Mouse (Mus musculus): ENCODE measurements around the gene Itsn1. TPM values are rescaled to one million over a fixed set of nuclear protein-coding genes. Genes with fewer than 3 reads are reported as not detected.

The Itsn1 gene
- polyA plus RNA-seq, 1 experiment: 24.3 TPM

- no peak overlapping the region for H3K4me3 ChIP-seq (ENCODE audit: insufficient read depth, poor library complexity, severe bottlenecking)
- H3K27me3 ChIP-seq (ENCODE audit: control insufficient read depth, insufficient read depth, insufficient read length): no peaks in the 10 kb centered on the region
- H3K79me3 ChIP-seq (ENCODE audit: low read depth): no peaks in the 10 kb centered on the region
- no peaks in the 10 kb centered on the region for H3K79me2 ChIP-seq (ENCODE audit: control insufficient read depth, insufficient read depth)
- no peak for TF ChIP-seq USF1 (IDR thresholded peaks at IDR 0.05; ENCODE audit: low read depth)
- no peak for TF ChIP-seq MYOG (IDR thresholded peaks at IDR 0.05; ENCODE audit: control insufficient read depth, extremely low read depth, insufficient read length)
- no peak for TF ChIP-seq MAX (IDR thresholded peaks at IDR 0.05)
- no peaks in the 10 kb centered on the region for H3K36me3 ChIP-seq (ENCODE audit: control insufficient read depth, insufficient read depth)
- H3ac ChIP-seq (ENCODE audit: control insufficient read depth, insufficient read length, low read depth): no peak overlapping the region
Measured at GRCm38 (mm10) chr16:91937281-91937680, 208.2 kb downstream of the Itsn1 start.

DNA sequence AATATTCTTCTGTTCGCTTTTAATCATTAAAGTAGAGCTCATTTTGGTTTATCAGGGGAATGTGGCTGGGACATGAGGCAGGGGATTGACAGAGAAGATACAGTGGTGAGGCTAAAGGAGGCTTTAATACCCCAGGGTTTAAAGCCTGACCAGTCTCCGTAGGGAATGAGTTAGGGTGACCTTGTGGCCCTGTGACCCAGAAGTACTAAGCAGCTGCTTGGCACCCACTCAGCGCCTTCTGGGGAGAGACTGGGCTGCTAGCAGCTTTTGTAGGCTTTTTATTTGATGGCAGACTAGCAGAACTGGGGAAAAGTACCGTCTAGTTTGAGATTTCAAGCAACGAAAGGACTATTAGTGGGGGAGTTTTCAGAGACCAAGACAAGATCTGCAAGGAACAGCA lies 209.1 kb downstream of the Itsn1 start:
- H3K79me2 ChIP-seq (ENCODE audit: control insufficient read depth, insufficient read depth): no peaks in the 10 kb centered on the region
- no peaks in the 10 kb centered on the region for H3K27me3 ChIP-seq (ENCODE audit: control insufficient read depth, insufficient read depth, insufficient read length)
- H3K4me3 ChIP-seq (ENCODE audit: insufficient read depth, poor library complexity, severe bottlenecking): no peak overlapping the region
- H3K79me3 ChIP-seq (ENCODE audit: low read depth): no peaks in the 10 kb centered on the region
- TF ChIP-seq CEBPB (IDR thresholded peaks at IDR 0.05; ENCODE audit: low read depth) (no peak), FOSL1 (IDR thresholded peaks at IDR 0.05; ENCODE audit: insufficient read depth, low read length, poor library complexity, severe bottlenecking) (no peak), USF1 (IDR thresholded peaks at IDR 0.05; ENCODE audit: low read depth) (no peak)
- H3ac ChIP-seq (ENCODE audit: control insufficient read depth, insufficient read length, low read depth): no peak overlapping the region
- no peaks in the 10 kb centered on the region for H3K36me3 ChIP-seq (ENCODE audit: control insufficient read depth, insufficient read depth)

- H3K27me3 ChIP-seq (ENCODE audit: control insufficient read depth, insufficient read depth, insufficient read length): no peaks in the 10 kb centered on the region
- TF ChIP-seq CEBPB (IDR thresholded peaks at IDR 0.05; ENCODE audit: low read depth) (no peak), MYOG (IDR thresholded peaks at IDR 0.05; ENCODE audit: control insufficient read depth, extremely low read depth, insufficient read length) (no peak), MYOD1 (IDR thresholded peaks at IDR 0.05; ENCODE audit: control insufficient read depth, insufficient read length, low read depth) (no peak), USF1 (IDR thresholded peaks at IDR 0.05; ENCODE audit: low read depth) (no peak), CTCF (IDR thresholded peaks at IDR 0.05; ENCODE audit: control insufficient read depth, insufficient read depth, insufficient read length) (no peak), FOSL1 (IDR thresholded peaks at IDR 0.05; ENCODE audit: insufficient read depth, low read length, poor library complexity, severe bottlenecking) (no peak), MAX (IDR thresholded peaks at IDR 0.05) (no peak)
- H3K79me3 ChIP-seq (ENCODE audit: low read depth): no peaks in the 10 kb centered on the region
- H3K36me3 ChIP-seq (ENCODE audit: control insufficient read depth, insufficient read depth): no peaks in the 10 kb centered on the region
- H3K4me3 ChIP-seq (ENCODE audit: insufficient read depth, poor library complexity, severe bottlenecking): no peak overlapping the region
- H3ac ChIP-seq (ENCODE audit: control insufficient read depth, insufficient read length, low read depth): no peak overlapping the region
- no peaks in the 10 kb centered on the region for H3K79me2 ChIP-seq (ENCODE audit: control insufficient read depth, insufficient read depth)
Measured at GRCm38 (mm10) chr16:91940726-91941125, 211.6 kb downstream of the Itsn1 start.

DNA sequence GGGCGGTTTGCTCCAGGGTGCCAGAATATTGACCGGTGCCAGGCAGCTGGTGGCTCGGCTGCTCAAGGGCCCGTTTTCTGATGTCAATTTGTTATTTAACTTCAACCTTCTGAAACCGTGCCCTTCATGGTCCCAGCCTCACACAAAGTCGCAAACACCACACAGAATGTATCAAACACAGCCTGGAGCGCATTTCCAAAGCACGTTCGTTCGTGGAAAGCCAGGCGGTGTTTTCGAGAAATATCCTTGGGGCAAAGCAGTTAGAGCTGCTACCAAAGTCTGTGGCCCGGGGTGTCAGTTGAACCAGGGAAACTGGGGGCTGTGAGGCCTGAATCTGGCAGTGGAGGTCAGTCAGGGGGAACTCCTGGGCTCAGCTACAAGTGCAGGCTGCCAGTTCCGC lies 213.1 kb downstream of the Itsn1 start:
- H3K4me3 ChIP-seq (ENCODE audit: insufficient read depth, poor library complexity, severe bottlenecking): no peak overlapping the region
- no peak overlapping the region for H3ac ChIP-seq (ENCODE audit: control insufficient read depth, insufficient read length, low read depth)
- no peaks in the 10 kb centered on the region for H3K79me2 ChIP-seq (ENCODE audit: control insufficient read depth, insufficient read depth)
- H3K36me3 ChIP-seq (ENCODE audit: control insufficient read depth, insufficient read depth): no peaks in the 10 kb centered on the region
- no peaks in the 10 kb centered on the region for H3K79me3 ChIP-seq (ENCODE audit: low read depth)
- TF ChIP-seq CTCF (IDR thresholded peaks at IDR 0.05; ENCODE audit: control insufficient read depth, insufficient read depth, insufficient read length): no peak
- TF ChIP-seq MAX (IDR thresholded peaks at IDR 0.05): no peak
- TF ChIP-seq MYOG (IDR thresholded peaks at IDR 0.05; ENCODE audit: control insufficient read depth, extremely low read depth, insufficient read length): no peak
- TF ChIP-seq CEBPB (IDR thresholded peaks at IDR 0.05; ENCODE audit: low read depth): no peak
- no peak for TF ChIP-seq FOSL1 (IDR thresholded peaks at IDR 0.05; ENCODE audit: insufficient read depth, low read length, poor library complexity, severe bottlenecking)
- TF ChIP-seq MYOD1 (IDR thresholded peaks at IDR 0.05; ENCODE audit: control insufficient read depth, insufficient read length, low read depth): no peak
- no peak for TF ChIP-seq USF1 (IDR thresholded peaks at IDR 0.05; ENCODE audit: low read depth)
- no peaks in the 10 kb centered on the region for H3K27me3 ChIP-seq (ENCODE audit: control insufficient read depth, insufficient read depth, insufficient read length)

- no peak overlapping the region for H3K4me3 ChIP-seq (ENCODE audit: insufficient read depth, poor library complexity, severe bottlenecking)
- no peaks in the 10 kb centered on the region for H3K79me2 ChIP-seq (ENCODE audit: control insufficient read depth, insufficient read depth)
- H3K36me3 ChIP-seq (ENCODE audit: control insufficient read depth, insufficient read depth): no peaks in the 10 kb centered on the region
- no peaks in the 10 kb centered on the region for H3K27me3 ChIP-seq (ENCODE audit: control insufficient read depth, insufficient read depth, insufficient read length)
- TF ChIP-seq USF1 (IDR thresholded peaks at IDR 0.05; ENCODE audit: low read depth) (no peak), CTCF (IDR thresholded peaks at IDR 0.05; ENCODE audit: control insufficient read depth, insufficient read depth, insufficient read length) (no peak), CEBPB (IDR thresholded peaks at IDR 0.05; ENCODE audit: low read depth) (no peak)
- no peaks in the 10 kb centered on the region for H3K79me3 ChIP-seq (ENCODE audit: low read depth)
- no peak overlapping the region for H3ac ChIP-seq (ENCODE audit: control insufficient read depth, insufficient read length, low read depth)
Measured at GRCm38 (mm10) chr16:91946261-91946660, 217.2 kb downstream of the Itsn1 start.

DNA sequence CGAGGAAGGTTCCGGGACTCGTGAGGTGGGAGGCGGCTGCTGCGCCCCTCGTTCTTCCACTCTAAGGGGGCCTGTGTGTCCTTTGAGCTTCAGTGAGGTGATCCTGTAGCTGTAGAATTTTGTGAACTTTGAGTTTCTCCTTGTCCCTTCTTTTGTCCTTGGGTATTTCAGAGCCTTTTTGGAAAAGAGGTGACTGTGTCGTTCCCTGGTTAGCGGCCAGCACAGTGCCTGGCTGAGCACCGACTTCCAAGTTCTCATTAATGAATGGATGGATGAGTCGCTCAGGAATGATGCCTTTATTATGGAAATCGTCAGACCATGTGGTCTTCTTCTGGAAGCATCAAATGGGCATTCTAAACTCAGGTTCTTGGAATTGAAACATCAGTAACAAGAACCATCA lies 218.0 kb downstream of the Itsn1 start:
- no peak overlapping the region for H3ac ChIP-seq (ENCODE audit: control insufficient read depth, insufficient read length, low read depth)
- TF ChIP-seq CEBPB (IDR thresholded peaks at IDR 0.05; ENCODE audit: low read depth): no peak
- no peak for TF ChIP-seq CTCF (IDR thresholded peaks at IDR 0.05; ENCODE audit: control insufficient read depth, insufficient read depth, insufficient read length)
- TF ChIP-seq USF1 (IDR thresholded peaks at IDR 0.05; ENCODE audit: low read depth): no peak
- TF ChIP-seq MYOG (IDR thresholded peaks at IDR 0.05; ENCODE audit: control insufficient read depth, extremely low read depth, insufficient read length): no peak
- no peak for TF ChIP-seq MAX (IDR thresholded peaks at IDR 0.05)
- TF ChIP-seq MYOD1 (IDR thresholded peaks at IDR 0.05; ENCODE audit: control insufficient read depth, insufficient read length, low read depth): no peak
- no peak for TF ChIP-seq FOSL1 (IDR thresholded peaks at IDR 0.05; ENCODE audit: insufficient read depth, low read length, poor library complexity, severe bottlenecking)
- H3K27me3 ChIP-seq (ENCODE audit: control insufficient read depth, insufficient read depth, insufficient read length): no peaks in the 10 kb centered on the region
- no peak overlapping the region for H3K4me3 ChIP-seq (ENCODE audit: insufficient read depth, poor library complexity, severe bottlenecking)
- H3K79me2 ChIP-seq (ENCODE audit: control insufficient read depth, insufficient read depth): no peaks in the 10 kb centered on the region
- H3K79me3 ChIP-seq (ENCODE audit: low read depth): no peaks in the 10 kb centered on the region
- no peaks in the 10 kb centered on the region for H3K36me3 ChIP-seq (ENCODE audit: control insufficient read depth, insufficient read depth)
